ENCODE assay signal across 26 mouse cellular contexts in genomic region chr3:29544056-29544455, GRCm38 (mm10).
DNase-seq lines count a peak whose midpoint lies in the region; ATAC-seq lines count a peak whose summit lies in the region.
"Had no signal": no experiment of that assay in that cellular context is flagged by ENCODE, and none has a peak within 500 bp of the region (broad histone marks: within the 10 kb centered on the region; RNA-seq: fewer than 3 reads in every experiment).

No protein-coding gene starts in this region.

- H3K9me3 ChIP-seq in forebrain, embryonic 12.5 days: no peaks in the 10 kb centered on the region
- H3K9me3 ChIP-seq: embryonic facial prominence, embryonic 13.5 days; embryonic facial prominence, embryonic 15.5 days; forebrain, embryonic 10.5 days; forebrain, embryonic 13.5 days; forebrain, embryonic 15.5 days; G1E had no signal

- H3K4me2 ChIP-seq in forebrain, embryonic 12.5 days: no peak overlapping the region
- H3K4me2 ChIP-seq: embryonic facial prominence, embryonic 13.5 days; embryonic facial prominence, embryonic 15.5 days; forebrain, embryonic 13.5 days; forebrain, embryonic 15.5 days had no signal

- H3K36me3 ChIP-seq in forebrain, embryonic 12.5 days (replicated peaks): no peaks in the 10 kb centered on the region
- H3K36me3 ChIP-seq: embryonic facial prominence, embryonic 13.5 days; embryonic facial prominence, embryonic 15.5 days; forebrain, embryonic 10.5 days; forebrain, embryonic 15.5 days; G1E had no signal

- no peak for ATAC-seq in forebrain, embryonic 12.5 days (ENCODE audit: low FRiP score)
- ATAC-seq: CD4-positive, CD25-positive, alpha-beta regulatory T cell, adult 4 months; forebrain, embryonic 13.5 days; forebrain, embryonic 15.5 days; forebrain, postnatal 0 days; Patski had no signal

- H3K27ac ChIP-seq in forebrain, embryonic 12.5 days: no peak overlapping the region
- H3K27ac ChIP-seq: embryonic facial prominence, embryonic 13.5 days; embryonic facial prominence, embryonic 15.5 days; forebrain, embryonic 10.5 days; forebrain, embryonic 13.5 days; forebrain, embryonic 15.5 days had no signal

- H3K9ac ChIP-seq in forebrain, embryonic 12.5 days: no peak overlapping the region
- H3K9ac ChIP-seq: embryonic facial prominence, embryonic 13.5 days; embryonic facial prominence, embryonic 15.5 days; forebrain, embryonic 13.5 days; forebrain, embryonic 15.5 days; forebrain, postnatal 0 days had no signal

- intact Hi-C loops in left cerebral cortex, postnatal 4 days (cut with DNase I): no loop called here

- H3K4me1 ChIP-seq in forebrain, embryonic 12.5 days: peaks cover 11% of the 10 kb centered on the region
- H3K4me1 ChIP-seq: embryonic facial prominence, embryonic 13.5 days; embryonic facial prominence, embryonic 15.5 days had no signal

- 76% methylated on average over 1 of the region's 1 CpGs for WGBS in forebrain, embryonic 12.5 days

- DNase-seq in adrenal gland, adult (ENCODE audit: inconsistent age in 2 of 2, low spot score in 1 of 2): peak; percentile 4 to 69
- no peak for DNase-seq in adrenal gland, postnatal 4 days (ENCODE audit: low spot score in 2 of 2)
- DNase-seq in adrenal gland, postnatal 10 days: peak; percentile 28
- peak; percentile 61 for DNase-seq in adrenal gland, postnatal 25 days
- DNase-seq in left cerebral cortex, postnatal 4 days: no peak
- DNase-seq in T-cell, adult 2 months (ENCODE audit: low spot score): no peak
- DNase-seq: B cell, adult 2 months; cerebellum, adult 11 months; cerebellum, adult 18-20 months; cerebellum, adult 8-10 months; cerebellum, adult 9-11 months; cerebellum, postnatal 14 days; cerebellum, postnatal 36 days; embryo, embryonic 11 days; forebrain, postnatal 0 days had no signal

- no peak overlapping the region for H3K4me3 ChIP-seq in forebrain, embryonic 12.5 days (replicated peaks)
- H3K4me3 ChIP-seq: embryonic facial prominence, embryonic 13.5 days; embryonic facial prominence, embryonic 15.5 days; erythroblast, embryonic 14.5 days; forebrain, embryonic 10.5 days; forebrain, embryonic 13.5 days; forebrain, embryonic 15.5 days had no signal

- H3K27me3 ChIP-seq in forebrain, embryonic 12.5 days: no peaks in the 10 kb centered on the region
- H3K27me3 ChIP-seq: CH12.LX; embryonic facial prominence, embryonic 13.5 days; embryonic facial prominence, embryonic 15.5 days; forebrain, embryonic 13.5 days; forebrain, embryonic 15.5 days had no signal

Comparison
In these comparisons a context has a peak if more than half of its experiments do, and no peak if none do; other contexts are left out.
1. DNase-seq: peak in adrenal gland, adult (2 of 2), adrenal gland, postnatal 10 days (single experiment) and adrenal gland, postnatal 25 days (single experiment); none in adrenal gland, postnatal 4 days (0 of 2), left cerebral cortex, postnatal 4 days (single experiment) and T-cell, adult 2 months (single experiment).